Comparison of ENCODE assay signal across 15 mouse cellular contexts in genomic region chr16:10719971-10720370, GRCm38 (mm10).
DNase-seq lines count a peak whose midpoint lies in the region; ATAC-seq lines count a peak whose summit lies in the region.
"Had no signal": no experiment of that assay in that cellular context is flagged by ENCODE, and none has a peak within 500 bp of the region (broad histone marks: within the 10 kb centered on the region; RNA-seq: fewer than 3 reads in every experiment).

No protein-coding gene starts in this region.

- H3K36me3 ChIP-seq in heart, embryonic 11.5 days (ENCODE audit: control insufficient read depth, insufficient read depth, low read length): no peaks in the 10 kb centered on the region
- H3K36me3 ChIP-seq in midbrain, embryonic 13.5 days: no peaks in the 10 kb centered on the region
- H3K36me3 ChIP-seq in midbrain, embryonic 14.5 days (ENCODE audit: control insufficient read depth, insufficient read depth, low read length): no peaks in the 10 kb centered on the region
- H3K36me3 ChIP-seq in limb, embryonic 10.5 days: no peaks in the 10 kb centered on the region
- H3K36me3 ChIP-seq: embryonic facial prominence, embryonic 13.5 days; kidney, embryonic 15.5 days; neural tube, embryonic 12.5 days had no signal

- ATAC-seq in heart, embryonic 11.5 days (replicated peaks; ENCODE audit: insufficient number of reproducible peaks, low FRiP score, low TSS enrichment): no peak
- peak; percentile 55; the same call in 1 of the 2 replicates for ATAC-seq in midbrain, embryonic 13.5 days
- ATAC-seq in midbrain, embryonic 14.5 days (ENCODE audit: low FRiP score, low TSS enrichment): no peak; the same call in 1 of the 2 replicates

- no peak overlapping the region for H3K4me3 ChIP-seq in heart, embryonic 11.5 days (ENCODE audit: low read depth, low read length)
- H3K4me3 ChIP-seq in midbrain, embryonic 13.5 days (replicated peaks): no peak overlapping the region
- no peak overlapping the region for H3K4me3 ChIP-seq in midbrain, embryonic 14.5 days (replicated peaks; ENCODE audit: low read depth, low read length)
- no peak overlapping the region for H3K4me3 ChIP-seq in limb, embryonic 10.5 days
- H3K4me3 ChIP-seq: embryonic facial prominence, embryonic 13.5 days; kidney, embryonic 15.5 days; neural tube, embryonic 12.5 days had no signal

- H3K4me2 ChIP-seq in heart, embryonic 11.5 days: no peak overlapping the region
- H3K4me2 ChIP-seq in midbrain, embryonic 13.5 days (replicated peaks): no peak overlapping the region
- no peak overlapping the region for H3K4me2 ChIP-seq in midbrain, embryonic 14.5 days (ENCODE audit: low read length)
- H3K4me2 ChIP-seq: embryonic facial prominence, embryonic 13.5 days; kidney, embryonic 15.5 days; liver, embryonic 11.5 days; neural tube, embryonic 12.5 days had no signal

- H3K9me3 ChIP-seq in heart, embryonic 11.5 days (replicated peaks; ENCODE audit: control insufficient read depth, low read length): no peaks in the 10 kb centered on the region
- no peaks in the 10 kb centered on the region for H3K9me3 ChIP-seq in midbrain, embryonic 13.5 days
- no peaks in the 10 kb centered on the region for H3K9me3 ChIP-seq in midbrain, embryonic 14.5 days (ENCODE audit: control insufficient read depth, low read length)
- H3K9me3 ChIP-seq in limb, embryonic 10.5 days (replicated peaks): no peaks in the 10 kb centered on the region
- H3K9me3 ChIP-seq: embryonic facial prominence, embryonic 13.5 days; kidney, embryonic 15.5 days; neural tube, embryonic 12.5 days had no signal

- H3K4me1 ChIP-seq in heart, embryonic 11.5 days (ENCODE audit: control insufficient read depth, insufficient read depth, low read length): peaks cover 9% of the 10 kb centered on the region; the same call in 1 of the 2 replicates
- 0 out of 2 replicates have a peak, but pooled peaks cover 6% of the 10 kb centered on the region for H3K4me1 ChIP-seq in midbrain, embryonic 13.5 days (replicated peaks)
- no peaks in the 10 kb centered on the region; the same call in 1 of the 2 replicates for H3K4me1 ChIP-seq in midbrain, embryonic 14.5 days (ENCODE audit: control insufficient read depth, insufficient read depth, low read length)
- H3K4me1 ChIP-seq in limb, embryonic 10.5 days: 0 out of 2 replicates have a peak, but pooled peaks cover 7% of the 10 kb centered on the region
- H3K4me1 ChIP-seq: embryonic facial prominence, embryonic 13.5 days; neural tube, embryonic 12.5 days had no signal

- 66% methylated on average over 6 of the region's 6 CpGs for WGBS in heart, embryonic 11.5 days (ENCODE audit: insufficient replicate concordance)
- 60% methylated on average over 6 of the region's 6 CpGs for WGBS in midbrain, embryonic 13.5 days
- 58% methylated on average over 6 of the region's 6 CpGs for WGBS in midbrain, embryonic 14.5 days
- 77% methylated on average over 6 of the region's 6 CpGs for WGBS in limb, embryonic 10.5 days

- peak; percentile 93 for DNase-seq in heart, adult 11 months
- no peak for DNase-seq in midbrain, embryonic 14.5 days
- DNase-seq in cerebellum, adult 9-11 months: peak; percentile 89
- DNase-seq in retina, embryonic 14.5 days (ENCODE audit: low spot score): peak; percentile 43
- no peak for DNase-seq in limb, embryonic 10.5 days (ENCODE audit: low spot score)
- no peak for DNase-seq in right cerebral cortex, adult 18-20 months
- DNase-seq: layer of hippocampus, postnatal 36 days; right cerebral cortex, postnatal 25 days had no signal

- no peaks in the 10 kb centered on the region for H3K27me3 ChIP-seq in heart, embryonic 11.5 days (ENCODE audit: control insufficient read depth, insufficient read depth, low read length)
- H3K27me3 ChIP-seq in midbrain, embryonic 13.5 days: no peaks in the 10 kb centered on the region
- no peaks in the 10 kb centered on the region for H3K27me3 ChIP-seq in midbrain, embryonic 14.5 days (ENCODE audit: control insufficient read depth, insufficient read depth, low read length)
- H3K27me3 ChIP-seq in limb, embryonic 10.5 days (ENCODE audit: low read depth, poor library complexity, severe bottlenecking): no peaks in the 10 kb centered on the region
- H3K27me3 ChIP-seq: CH12.LX; embryonic facial prominence, embryonic 13.5 days; kidney, embryonic 15.5 days; neural tube, embryonic 12.5 days had no signal

- no peak overlapping the region for H3K9ac ChIP-seq in heart, embryonic 11.5 days (ENCODE audit: low read depth, low read length)
- H3K9ac ChIP-seq in midbrain, embryonic 13.5 days (replicated peaks): no peak overlapping the region
- H3K9ac ChIP-seq in midbrain, embryonic 14.5 days (replicated peaks; ENCODE audit: low read length): no peak overlapping the region
- H3K9ac ChIP-seq: embryonic facial prominence, embryonic 13.5 days; kidney, embryonic 15.5 days; neural tube, embryonic 12.5 days had no signal

- no peak overlapping the region for H3K27ac ChIP-seq in heart, embryonic 11.5 days (ENCODE audit: low read depth, low read length)
- no peak overlapping the region for H3K27ac ChIP-seq in midbrain, embryonic 13.5 days
- H3K27ac ChIP-seq in midbrain, embryonic 14.5 days (replicated peaks; ENCODE audit: low read depth, low read length): no peak overlapping the region
- no peak overlapping the region for H3K27ac ChIP-seq in limb, embryonic 10.5 days
- H3K27ac ChIP-seq: embryonic facial prominence, embryonic 13.5 days; neural tube, embryonic 12.5 days had no signal

Comparison
In these comparisons a context has a peak if more than half of its experiments do, and no peak if none do; other contexts are left out.
1. DNase-seq: peak in heart, adult 11 months (single experiment), cerebellum, adult 9-11 months (single experiment) and retina, embryonic 14.5 days (single experiment); none in midbrain, embryonic 14.5 days (single experiment), limb, embryonic 10.5 days (single experiment) and right cerebral cortex, adult 18-20 months (single experiment).